Mouse (Mus musculus): ENCODE data around the gene Plxnd1.

DNA sequence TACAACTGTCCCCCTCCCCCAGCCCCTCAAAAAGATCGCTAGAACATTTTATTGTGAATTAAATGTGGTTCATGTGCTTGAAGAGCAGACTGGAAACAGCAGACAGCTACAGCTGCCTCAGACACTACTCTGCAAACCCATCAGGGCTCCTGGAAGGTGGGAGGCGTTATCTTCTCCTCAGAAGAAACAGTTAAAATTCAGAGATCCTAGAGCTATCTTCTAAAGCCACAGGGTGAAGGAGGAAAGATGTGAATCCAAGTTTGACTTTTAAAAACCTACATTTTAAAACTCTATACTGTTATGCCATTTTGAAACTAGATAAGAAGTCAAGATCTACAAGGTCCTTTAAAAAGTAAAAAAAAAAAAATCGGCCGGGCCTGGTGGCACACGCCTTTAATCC, 36.2 kb upstream of the Plxnd1 start:
- no peak for TF ChIP-seq CTCF (IDR thresholded peaks at IDR 0.05; ENCODE audit: borderline replicate concordance, insufficient read depth, low read depth, low read length)
- TF ChIP-seq POLR2A (IDR thresholded peaks at IDR 0.05; ENCODE audit: borderline replicate concordance, insufficient read depth, low read length), result no peak

Data from cerebellum, adult 2 months (tissue).